ENCODE assay signal across 26 mouse cellular contexts in the genomic region with DNA sequence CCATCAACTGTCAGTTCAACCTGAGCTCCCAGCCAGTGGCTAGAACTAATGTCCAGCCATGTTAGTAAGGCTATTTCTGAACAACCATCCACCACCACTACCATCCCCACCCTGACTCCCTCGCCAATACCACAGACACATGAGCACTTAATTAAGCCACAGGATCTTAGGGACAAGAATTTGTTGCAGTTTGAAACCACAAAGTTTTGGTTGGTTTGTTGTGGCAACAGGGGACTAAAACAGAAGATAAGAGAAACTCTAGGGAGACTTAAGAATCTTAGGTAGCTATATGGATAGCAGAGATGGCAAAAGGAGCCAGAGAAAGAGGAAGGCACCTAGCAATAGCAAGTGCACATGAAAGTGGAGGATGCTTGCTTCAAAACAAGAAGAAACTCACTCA. TPM values are rescaled to one million over a fixed set of nuclear protein-coding genes. Genes with fewer than 3 reads are reported as not detected.
A peak's percentile ranks its signal among the peaks of the same experiment; 100 is the strongest.
DNase-seq lines count a peak whose midpoint lies in the region; ATAC-seq lines count a peak whose summit lies in the region.
"Had no signal": no experiment of that assay in that cellular context is flagged by ENCODE, and none has a peak within 500 bp of the region (broad histone marks: within the 10 kb centered on the region; RNA-seq: fewer than 3 reads in every experiment).

No protein-coding gene starts in this region.

- no peak for DNase-seq in right cerebral cortex, adult 2 months (ENCODE audit: low spot score in 2 of 2)
- DNase-seq in left cerebral cortex, postnatal 10 days (ENCODE audit: extremely low spot score in 1 of 2, low spot score in 2 of 2) = no peak
- no peak for DNase-seq in kidney, postnatal 14 days
- DNase-seq: adrenal gland, adult 8-10 months; cerebellum, adult 18-20 months; cerebellum, postnatal 25 days; gastrocnemius, postnatal 25 days; heart, postnatal 36 days; kidney, adult 9 months; kidney, postnatal 36 days; liver, embryonic 13.5 days; lung, adult 2 months; right cerebral cortex, postnatal 14 days; spleen, adult 18-20 months; thymus, postnatal 14 days had no signal

- H3K9me3 ChIP-seq in megakaryocyte, embryonic 14.5 days = no peaks in the 10 kb centered on the region
- H3K9me3 ChIP-seq in forebrain, embryonic 15.5 days = no peaks in the 10 kb centered on the region
- H3K9me3 ChIP-seq: embryonic facial prominence, embryonic 15.5 days; heart, embryonic 15.5 days; intestine, embryonic 15.5 days; limb, embryonic 13.5 days; liver, embryonic 13.5 days; midbrain, embryonic 10.5 days had no signal

- no peak overlapping the region for H3K4me2 ChIP-seq in forebrain, embryonic 15.5 days (replicated peaks)
- H3K4me2 ChIP-seq: embryonic facial prominence, embryonic 15.5 days; heart, embryonic 15.5 days; hindbrain, embryonic 14.5 days; intestine, embryonic 15.5 days; limb, embryonic 13.5 days; liver, embryonic 13.5 days had no signal

- no peaks in the 10 kb centered on the region for H3K27me3 ChIP-seq in megakaryocyte, embryonic 14.5 days (replicated peaks)
- no peaks in the 10 kb centered on the region for H3K27me3 ChIP-seq in forebrain, embryonic 15.5 days
- H3K27me3 ChIP-seq: embryonic facial prominence, embryonic 15.5 days; heart, embryonic 15.5 days; intestine, embryonic 15.5 days; limb, embryonic 13.5 days; liver, embryonic 13.5 days had no signal

- H3K36me3 ChIP-seq in megakaryocyte, embryonic 14.5 days (replicated peaks; ENCODE audit: low read length) = peaks cover 3% of the 10 kb centered on the region
- H3K36me3 ChIP-seq in forebrain, embryonic 15.5 days = no peaks in the 10 kb centered on the region
- H3K36me3 ChIP-seq: embryonic facial prominence, embryonic 15.5 days; heart, embryonic 15.5 days; intestine, embryonic 15.5 days; limb, embryonic 13.5 days; liver, embryonic 13.5 days; midbrain, embryonic 10.5 days had no signal

- intact Hi-C loops in left cerebral cortex, postnatal 10 days (cut with DNase I) = no loop called here

- H3K4me1 ChIP-seq in megakaryocyte, embryonic 14.5 days = peaks cover 87% of the 10 kb centered on the region
- H3K4me1 ChIP-seq in forebrain, embryonic 15.5 days = no peaks in the 10 kb centered on the region
- H3K4me1 ChIP-seq: embryonic facial prominence, embryonic 15.5 days; heart, embryonic 15.5 days; intestine, embryonic 15.5 days; limb, embryonic 13.5 days; liver, embryonic 13.5 days; midbrain, embryonic 10.5 days had no signal

- no peak overlapping the region for H3K27ac ChIP-seq in forebrain, embryonic 15.5 days (replicated peaks)
- H3K27ac ChIP-seq: embryonic facial prominence, embryonic 15.5 days; heart, embryonic 15.5 days; hindbrain, embryonic 14.5 days; intestine, embryonic 15.5 days; limb, embryonic 13.5 days; liver, embryonic 13.5 days; midbrain, embryonic 10.5 days had no signal

- peak overlapping the region; percentile 76 for H3K4me3 ChIP-seq in megakaryocyte, embryonic 14.5 days (replicated peaks)
- H3K4me3 ChIP-seq in forebrain, embryonic 15.5 days = no peak overlapping the region
- H3K4me3 ChIP-seq: embryonic facial prominence, embryonic 15.5 days; heart, embryonic 15.5 days; intestine, embryonic 15.5 days; limb, embryonic 13.5 days; liver, embryonic 13.5 days; midbrain, embryonic 10.5 days had no signal

- ATAC-seq in CD4-positive, CD25-positive, alpha-beta regulatory T cell, adult 4 months = peak; percentile 53
- peak; percentile 64 for ATAC-seq in common myeloid progenitor, adult 5-6 weeks (replicated peaks; ENCODE audit: low read depth, poor library complexity, severe bottlenecking)
- no peak for ATAC-seq in forebrain, embryonic 15.5 days (replicated peaks)
- ATAC-seq: forebrain, embryonic 16.5 days; intestine, embryonic 15.5 days had no signal

- 90% methylated on average over 1 of the region's 1 CpGs for WGBS in forebrain, embryonic 15.5 days

- no peak overlapping the region for H3K9ac ChIP-seq in forebrain, embryonic 15.5 days (replicated peaks)
- H3K9ac ChIP-seq: embryonic facial prominence, embryonic 15.5 days; heart, embryonic 15.5 days; hindbrain, embryonic 14.5 days; intestine, embryonic 15.5 days; limb, embryonic 13.5 days; liver, embryonic 13.5 days had no signal

RNA-seq across cellular contexts. Expression of gene Rbpj, which starts 45.2 kb away (rescaled TPM):
- 10 to 100 TPM; 40.3 to 40.5 TPM for polyA plus RNA-seq in CD4-positive, CD25-positive, alpha-beta regulatory T cell, adult 4 months (2017; shearing (Covaris generic))
- total RNA-seq in common myeloid progenitor, adult 5-6 weeks (2017) = 41.7 and 51.3 TPM in 2 replicates
- polyA plus RNA-seq in megakaryocyte, embryonic 14.5 days (2012; ENCODE audit: insufficient read depth, low replicate concordance) = 6.1 and 13.6 TPM in 2 replicates
- total RNA-seq in left cerebral cortex, postnatal 10 days (2021) = 10 to 100 TPM; 23.3 to 24.6 TPM
- polyA plus RNA-seq in forebrain, embryonic 15.5 days (2015; fragmentation: Nextera tagmentation; extraction: Ambion mirVana) = 41.3 and 44.0 TPM in 2 replicates
